Mouse (Mus musculus) urinary bladder, postnatal 36 days (tissue): ENCODE measurements around the gene Gnat2.
A peak's percentile ranks its signal among the peaks of the same experiment; 100 is the strongest.

Source experiments
- DNase-seq, 2 experiments: peaks; one replicate each; pipeline ENCODE4 v3.0.0; 2022; ENCODE audit warnings: low spot score in 2 of 2, mixed read lengths in 1 of 2

The Gnat2 gene

GRCm38 (mm10) chr3:108085281-108085720 lies 7.3 kb upstream of the Gnat2 start:
- peak; percentile 88 to 94 for DNase-seq

DNA sequence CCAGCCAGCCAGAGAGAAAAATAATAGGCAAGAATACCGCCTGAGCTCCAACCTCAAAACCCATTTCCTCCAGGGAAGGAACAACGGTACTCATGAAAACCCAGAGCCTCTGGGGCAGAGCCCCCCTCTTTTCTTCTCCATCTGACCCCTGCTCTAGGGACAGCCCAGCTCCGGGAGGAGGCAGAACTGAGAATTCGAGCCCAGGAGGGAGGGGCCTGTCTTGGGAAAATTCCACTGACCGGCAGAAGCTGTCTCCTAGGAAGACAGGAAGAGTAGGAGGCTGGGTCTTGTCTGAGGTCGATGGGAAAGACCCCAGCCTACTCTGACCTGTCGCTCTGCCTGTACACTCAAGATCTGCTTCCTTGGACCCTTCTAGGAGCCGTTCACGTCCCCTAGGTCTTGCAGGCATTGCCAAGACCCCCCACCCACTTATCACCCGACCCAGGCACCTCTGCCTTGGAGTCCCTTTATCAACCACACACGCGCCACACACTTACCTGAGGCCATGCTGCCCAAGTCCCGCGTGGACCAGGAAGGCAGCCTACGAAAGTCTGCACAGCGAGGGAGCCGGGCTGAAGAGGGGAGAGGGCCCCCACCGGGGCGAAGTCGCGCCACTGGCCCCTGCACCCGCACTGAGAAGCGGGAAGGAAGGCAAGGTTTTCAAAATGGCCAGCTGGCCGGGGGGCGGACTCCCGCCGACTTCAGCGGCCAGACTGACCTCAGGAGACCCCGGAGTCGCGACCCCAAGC lies 6.7 kb upstream of the Gnat2 start:
- peak; percentile 84 to 86 for DNase-seq

- DNase-seq: peak; percentile 78 to 84
These were observed 6.1 kb upstream of the Gnat2 start, which contains the start of gene Ampd2 for GRCm38 (mm10) chr3:108086470-108086979. Gene Ampd2, minus strand, starts transcription at chr3:108086651.

- no peak for DNase-seq
These were observed 5.3 kb upstream of the Gnat2 start for GRCm38 (mm10) chr3:108087329-108087728.

GRCm38 (mm10) chr3:108088842-108089380 lies 3.7 kb upstream of the Gnat2 start:
- no peak for DNase-seq

DNA sequence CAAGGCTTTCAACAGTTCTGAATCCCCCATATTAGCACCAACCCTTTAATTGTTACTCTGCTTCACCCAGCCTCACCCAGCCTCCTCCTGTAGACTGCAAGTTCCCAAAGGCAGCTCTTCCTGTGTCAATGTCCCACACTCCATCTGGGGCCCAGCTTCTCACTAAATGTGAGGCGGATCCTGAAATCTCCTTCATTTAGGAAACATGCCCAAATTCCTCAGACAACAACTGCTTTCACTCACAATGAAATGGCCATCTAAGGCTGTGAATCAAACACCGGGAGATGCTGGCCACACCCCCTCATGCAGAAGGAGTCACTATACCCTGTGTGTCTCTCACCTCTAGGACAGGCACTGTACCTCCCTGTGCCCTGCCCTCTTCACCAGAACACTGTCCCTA lies 2.7 kb upstream of the Gnat2 start:
- DNase-seq: no peak

GRCm38 (mm10) chr3:108090561-108090960 lies 2.0 kb upstream of the Gnat2 start:
- no peak for DNase-seq

DNA sequence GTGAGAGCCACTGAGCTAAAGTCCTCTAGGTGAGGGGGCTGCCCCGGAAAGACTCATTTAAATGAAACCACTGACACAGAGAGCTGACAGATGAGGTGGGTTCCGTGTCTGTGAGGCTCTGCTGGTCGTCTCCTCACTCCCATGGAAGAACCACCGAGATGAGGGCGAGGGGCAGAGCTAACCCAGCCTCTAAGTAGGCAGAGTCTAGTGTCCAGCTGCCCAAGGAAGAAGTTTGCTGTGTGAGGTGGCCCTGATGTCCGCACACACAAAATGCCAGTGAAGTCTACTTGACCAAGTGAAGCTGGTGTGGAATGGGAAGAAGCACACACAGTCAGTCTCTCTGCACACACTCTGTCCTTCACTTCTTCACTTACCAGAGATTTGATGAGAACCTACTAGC lies 559 bp upstream of the Gnat2 start:
- DNase-seq: no peak

- no peak for DNase-seq
These were observed 717 bp downstream of the Gnat2 start for GRCm38 (mm10) chr3:108093306-108093705.

DNA sequence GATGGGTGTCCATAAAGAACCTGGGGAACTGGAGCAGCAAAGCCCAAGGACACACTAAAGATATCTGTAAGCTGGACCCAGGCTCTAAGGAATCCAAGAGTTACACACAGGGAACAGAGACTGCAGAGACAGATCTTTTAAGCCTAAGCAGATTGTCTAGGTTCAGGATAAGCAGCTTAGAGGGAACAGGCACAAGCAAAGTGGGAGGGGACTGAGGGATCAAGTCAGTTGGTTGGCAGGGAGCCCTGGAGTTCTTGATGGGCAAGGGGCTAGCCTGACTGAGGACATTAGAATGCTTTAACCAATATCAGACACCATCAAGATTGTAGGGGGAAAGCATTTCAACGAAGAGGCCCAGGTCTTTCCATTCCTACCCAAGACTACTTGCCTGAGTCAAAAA lies 1.6 kb downstream of the Gnat2 start:
- no peak for DNase-seq

DNA sequence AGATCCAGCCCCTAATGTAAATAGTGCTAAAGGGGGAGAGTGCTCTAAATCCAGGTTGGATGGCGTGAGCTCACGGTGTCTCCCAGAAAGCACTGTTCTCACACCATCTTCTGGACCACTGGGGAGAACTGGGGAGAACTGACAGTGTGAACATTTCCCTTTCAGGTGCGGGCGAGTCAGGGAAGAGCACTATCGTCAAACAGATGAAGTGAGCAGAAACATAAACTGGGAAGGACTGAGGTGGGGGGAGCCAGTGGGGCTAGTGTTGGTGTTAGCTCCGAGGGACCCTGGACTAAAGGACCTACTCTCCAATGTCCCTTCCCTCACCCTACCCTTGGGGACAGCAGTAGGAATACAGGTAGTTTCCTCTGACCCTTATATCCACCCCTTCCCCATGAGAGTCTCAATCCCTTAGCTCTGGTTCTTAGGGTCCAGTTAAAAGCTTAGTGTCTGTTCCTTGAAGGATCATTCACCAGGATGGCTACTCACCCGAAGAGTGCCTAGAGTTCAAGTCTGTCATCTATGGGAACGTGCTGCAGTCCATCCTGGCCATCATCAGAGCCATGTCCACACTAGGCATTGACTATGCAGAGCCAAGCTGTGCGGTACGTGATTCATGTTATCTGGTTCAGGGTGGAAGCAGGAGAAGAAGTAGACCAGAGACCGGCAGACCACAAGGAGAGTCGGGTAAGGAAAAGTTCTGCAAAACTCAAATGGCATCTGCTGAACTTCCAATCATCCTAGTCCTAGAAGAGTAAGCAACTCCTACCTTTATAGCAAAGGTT lies 2.6 kb downstream of the Gnat2 start:
- no peak for DNase-seq

GRCm38 (mm10) chr3:108096226-108096625 lies 3.6 kb downstream of the Gnat2 start:
- no peak for DNase-seq

- no peak for DNase-seq
These were observed 4.1 kb downstream of the Gnat2 start for GRCm38 (mm10) chr3:108096726-108097125.

- DNase-seq: no peak
These were observed 5.1 kb downstream of the Gnat2 start for GRCm38 (mm10) chr3:108097656-108098055.

DNA sequence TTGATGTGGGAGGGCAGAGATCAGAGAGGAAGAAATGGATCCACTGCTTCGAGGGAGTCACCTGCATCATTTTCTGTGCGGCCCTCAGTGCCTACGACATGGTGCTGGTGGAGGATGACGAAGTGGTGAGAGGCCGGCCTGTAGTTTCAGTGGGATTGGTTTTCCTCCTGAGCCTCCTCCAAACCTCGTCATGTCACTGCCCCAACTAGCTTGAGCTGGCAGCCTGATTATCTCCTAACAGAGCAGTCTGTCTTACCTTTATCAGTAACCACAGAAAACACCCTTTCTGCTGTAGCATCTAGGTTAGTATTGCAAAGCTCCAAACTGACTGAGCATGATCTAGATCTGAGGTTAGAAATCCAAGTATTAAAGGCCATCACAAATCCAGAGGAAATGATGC lies 5.7 kb downstream of the Gnat2 start:
- no peak for DNase-seq

GRCm38 (mm10) chr3:108101594-108101993 lies 9.0 kb downstream of the Gnat2 start:
- no peak for DNase-seq

GRCm38 (mm10) chr3:108102075-108102474 lies 9.5 kb downstream of the Gnat2 start:
- no peak for DNase-seq

DNA sequence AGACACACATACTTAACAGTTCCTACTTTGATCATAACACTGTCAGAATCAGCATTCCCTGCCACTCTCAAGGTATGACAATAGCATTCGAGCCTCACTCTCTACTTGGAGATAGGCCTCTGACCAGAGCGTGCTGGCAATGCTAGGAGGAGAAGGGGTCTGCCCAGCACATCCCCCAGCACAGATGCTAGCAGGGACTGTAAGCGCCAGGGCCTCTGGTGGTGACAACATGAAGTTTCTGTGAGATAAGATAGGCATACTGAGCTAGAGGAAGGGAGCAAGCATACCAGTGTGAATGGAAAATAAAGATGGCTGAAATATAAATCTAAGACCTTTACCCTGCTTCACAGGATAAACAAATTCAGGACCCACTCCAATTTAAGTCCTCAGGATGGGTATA lies 12.7 kb downstream of the Gnat2 start:
- DNase-seq: no peak

DNA sequence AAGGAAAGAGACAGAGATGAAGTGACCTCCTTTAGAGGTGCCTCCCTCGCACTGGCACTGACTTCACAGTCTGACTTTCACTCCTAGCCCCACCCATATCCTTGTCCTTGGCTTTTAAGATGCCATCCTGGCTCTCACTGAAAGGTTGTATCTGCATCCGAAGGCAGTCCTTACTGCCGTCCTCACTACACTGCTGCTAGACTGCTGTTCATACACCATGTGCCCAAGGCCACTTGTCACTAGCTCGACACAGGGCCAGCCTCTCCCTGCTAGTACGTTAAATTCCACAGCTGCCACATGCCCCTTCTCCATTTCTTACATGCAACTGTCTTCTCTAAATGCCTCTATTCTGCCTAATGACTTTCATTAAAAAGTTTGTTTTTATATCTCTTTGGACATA lies 18.7 kb downstream of the Gnat2 start:
- no peak for DNase-seq

GRCm38 (mm10) chr3:108112246-108112645 lies 19.7 kb downstream of the Gnat2 start:
- no peak for DNase-seq

GRCm38 (mm10) chr3:108112666-108113065 lies 20.1 kb downstream of the Gnat2 start:
- no peak for DNase-seq

- no peak for DNase-seq
These were observed 21.2 kb downstream of the Gnat2 start for GRCm38 (mm10) chr3:108113591-108114289.
